Mouse (Mus musculus) heart, postnatal 14 days (tissue): Measurements from ENCODE around the gene Plin3. TPM values are rescaled to one million over a fixed set of nuclear protein-coding genes. Genes with fewer than 3 reads are reported as not detected.

ENCODE experiments used
- DNase-seq, 2 experiments: peaks; one replicate each; pipeline ENCODE4 v3.0.0; 2021 to 2022
- intact Hi-C: fragments of 180-260 bp; cut with DNase I; formaldehyde crosslinking; loops from one replicate; pipeline ENCODE4 v1.15.1; 2025
- microRNA-seq, 2 experiments: library from miRNA; unstranded; fragments of <30 nt; microRNA quantifications; one replicate each; pipeline ENCODE4 v1.2.0; 2021 to 2022
- total RNA-seq, 2 experiments: library from RNA; stranded (reverse); gene quantifications; 2 replicates each; pipeline ENCODE4 v1.2.3; 2021

Gene Plin3
- total RNA-seq, 2 experiments from 2014 or later, result 115 to 133 TPM

GRCm38 (mm10) chr17:56257181-56257894 is 35.3 kb downstream of the Plin3 start:
- intact Hi-C loops, result loop anchor here (10.0 kb wide), 1 partner anchor 303 kb away; the partner anchor contains the start of genes Ebi3 and Yju2
- DNase-seq, result no peak

- DNase-seq, result peak; percentile 88 to 90
- intact Hi-C loops, result loop anchor here (10.0 kb wide), 1 partner anchor 302 kb away; the partner anchor contains the start of genes Ebi3 and Yju2
Measured at GRCm38 (mm10) chr17:56256239-56256881, 36.3 kb downstream of the Plin3 start, which contains the start of gene Fem1a. Gene Fem1a (plus strand): TSS chr17:56256810.

GRCm38 (mm10) chr17:56255863-56256238 is 36.8 kb downstream of the Plin3 start:
- DNase-seq, result peak; percentile 99
- intact Hi-C loops, result loop anchor here (1.0 to 10.0 kb wide), 3 partner anchors 59 to 301 kb away; partner anchors contain the start of genes Ebi3 and Yju2

GRCm38 (mm10) chr17:56255429-56255828 is 37.2 kb downstream of the Plin3 start:
- no peak for DNase-seq
- intact Hi-C loops, result loop anchor here (1.0 to 10.0 kb wide), 3 partner anchors 59 to 301 kb away; partner anchors contain the start of genes Ebi3 and Yju2

- no peak for DNase-seq
Measured at GRCm38 (mm10) chr17:56254695-56255094, 38.0 kb downstream of the Plin3 start.

GRCm38 (mm10) chr17:56251136-56251829 is 41.4 kb downstream of the Plin3 start:
- intact Hi-C loops, result loop anchor here (10.0 kb wide), 1 partner anchor 296 kb away; the partner anchor contains the start of genes Ebi3 and Yju2

More at GRCm38 (mm10) chr17:56254695-56255094, 38.0 kb downstream of the Plin3 start:
- intact Hi-C loops, result loop anchor here (1.0 to 10.0 kb wide), 3 partner anchors 58 to 300 kb away; partner anchors contain the start of genes Ebi3 and Yju2

GRCm38 (mm10) chr17:56245608-56246007 is 47.1 kb downstream of the Plin3 start:
- no peak for DNase-seq
- intact Hi-C loops, result no loop called here

More at GRCm38 (mm10) chr17:56251136-56251829, 41.4 kb downstream of the Plin3 start:
- peak; percentile 69 to 79 for DNase-seq

- peak; percentile 92 to 95 for DNase-seq
Measured at GRCm38 (mm10) chr17:56241541-56242401, 50.9 kb downstream of the Plin3 start.

GRCm38 (mm10) chr17:56233818-56234469 is 58.7 kb downstream of the Plin3 start:
- peak; percentile 36 to 58 for DNase-seq
- intact Hi-C loops, result no loop called here

More at GRCm38 (mm10) chr17:56241541-56242401, 50.9 kb downstream of the Plin3 start:
- intact Hi-C loops, result no loop called here

GRCm38 (mm10) chr17:56233389-56233788 is 59.3 kb downstream of the Plin3 start:
- DNase-seq, result no peak
- intact Hi-C loops, result no loop called here

- intact Hi-C loops, result no loop called here
- DNase-seq, result no peak
Measured at GRCm38 (mm10) chr17:56229943-56230342, 62.7 kb downstream of the Plin3 start.

Small RNA genes within 50 kb of the gene (microRNA-seq; reads per million reads assigned to microRNA genes)
- gene Mir7b, result 49.7 to 3,697 reads per million in 2 experiments

Other genes with a start within 250 kb of the Plin3 start
- 10 to 100 TPM; 46.9 to 50.5 TPM for gene Ubxn6, start 217.8 kb downstream of the Plin3 start, total RNA-seq
- gene Hdgfl2, start 213.2 kb downstream of the Plin3 start, total RNA-seq, result 10 to 100 TPM; 37.3 to 39.8 TPM
- 100 to 1,000 TPM; 125 to 147 TPM for gene Plin4, start 183.1 kb downstream of the Plin3 start, total RNA-seq
- gene Plin5, start 175.3 kb downstream of the Plin3 start, total RNA-seq, result 100 to 1,000 TPM; 154 to 166 TPM
- 10 to 100 TPM; 36.7 to 45.8 TPM for gene Lrg1, start 170.9 kb downstream of the Plin3 start, total RNA-seq
- 10 to 100 TPM; 14.5 to 14.7 TPM for gene Sema6b, start 152.5 kb downstream of the Plin3 start, total RNA-seq
- gene Tnfaip8l1, start 130.4 kb downstream of the Plin3 start, total RNA-seq, result 1 to 10 TPM; 3.5 to 5.1 TPM
- 10 to 100 TPM; 33.2 to 34.6 TPM for gene Mydgf, start 109.0 kb downstream of the Plin3 start, total RNA-seq
- 10 to 100 TPM; 32.8 to 36.6 TPM for gene Dpp9, start 74.0 kb downstream of the Plin3 start, total RNA-seq
- 10 to 100 TPM; 90.4 to 94.6 TPM for gene Fem1a, start 36.1 kb downstream of the Plin3 start, total RNA-seq
- gene Ticam1, start 16.1 kb downstream of the Plin3 start, total RNA-seq, result 10 to 100 TPM in 1 of 2 experiments, 1 to 10 TPM in 1; 9.5 to 11.4 TPM
- gene Arrdc5, start 7.4 kb upstream of the Plin3 start, total RNA-seq, result under 1 TPM in 1 of 2 experiments, not detected in 1; 0.36 TPM
- 10 to 100 TPM in 1 of 2 experiments, 1 to 10 TPM in 1; 4.8 to 12.2 TPM for gene Uhrf1, start 10.4 kb upstream of the Plin3 start, total RNA-seq
- gene Kdm4b, start 33.2 kb upstream of the Plin3 start, total RNA-seq, result 10 to 100 TPM; 44.3 to 44.9 TPM
- 10 to 100 TPM; 60.3 to 64.8 TPM for gene Ptprs, start 183.6 kb upstream of the Plin3 start, total RNA-seq
- gene Znrf4, start 219.6 kb upstream of the Plin3 start, total RNA-seq, result not detected